Mouse (Mus musculus) MEL (cell line): ENCODE data around the gene Gm12695. TPM values are rescaled to one million over a fixed set of nuclear protein-coding genes. Genes with fewer than 3 reads are reported as not detected.

Experiments
- DNase-seq: peaks from one replicate; pipeline ENCODE4 v3.0.0; 2011; ENCODE audit warnings: low read depth, low spot score
- H3K27ac ChIP-seq: 2 replicates; pipeline ENCODE4 v1.5.1; 2012; ENCODE audit warnings: low read depth, mild to moderate bottlenecking, control low read depth, low read length, moderate library complexity; ENCODE audit not compliant: control insufficient read depth
- H3K27me3 ChIP-seq, 2 experiments: fragments of 150-350 bp in 1 of 2; sonication (generic) in 1 of 2; 2 replicates each; pipeline ENCODE4 v1.6.1; 2012; ENCODE audit warnings: low read length in 2 of 2, mild to moderate bottlenecking in 2 of 2, improper control_type of control experiment in 1 of 2, moderate library complexity in 1 of 2; ENCODE audit not compliant: insufficient read depth in 2 of 2, control insufficient read depth in 1 of 2
- H3K36me3 ChIP-seq, 2 experiments: 2 replicates each; pipeline ENCODE4 v1.6.1; 2012 to 2014; ENCODE audit warnings: low read length in 2 of 2, improper control_type of control experiment in 1 of 2, inconsistent platforms in 1 of 2, mild to moderate bottlenecking in 1 of 2; ENCODE audit not compliant: insufficient read depth in 2 of 2, control insufficient read depth in 1 of 2
- H3K4me1 ChIP-seq, 2 experiments: fragments of 150-350 bp in 1 of 2; sonication (generic) in 1 of 2; 2 replicates each; pipeline ENCODE4 v1.6.1; 2012; ENCODE audit warnings: low read length in 2 of 2, improper control_type of control experiment in 1 of 2, mild to moderate bottlenecking in 1 of 2; ENCODE audit not compliant: insufficient read depth in 2 of 2, control insufficient read depth in 1 of 2
- H3K4me3 ChIP-seq, 2 experiments: fragments of 150-350 bp in 1 of 2; sonication (generic) in 1 of 2; 2 replicates each; pipeline ENCODE4 v1.5.1; 2012; ENCODE audit warnings: low read depth in 2 of 2, low read length in 2 of 2, mild to moderate bottlenecking in 2 of 2, moderate library complexity in 2 of 2, control low read depth in 1 of 2, improper control_type of control experiment in 1 of 2; ENCODE audit not compliant: control insufficient read depth in 1 of 2, insufficient read depth in 1 of 2
- H3K79me2 ChIP-seq: 2 replicates; pipeline ENCODE4 v1.6.1; 2012; ENCODE audit warnings: mild to moderate bottlenecking, low read length, moderate library complexity; ENCODE audit not compliant: control insufficient read depth, poor library complexity, insufficient read depth
- H3K9ac ChIP-seq: 2 replicates; pipeline ENCODE4 v1.6.1; 2012; ENCODE audit warnings: low read depth, mild to moderate bottlenecking, control low read depth, low read length, moderate library complexity; ENCODE audit not compliant: control insufficient read depth, poor library complexity, severe bottlenecking
- H3K9me3 ChIP-seq: fragments of 150-350 bp; sonication (generic); replicated peaks from 2 replicates; pipeline ENCODE4 v1.6.1; 2012; ENCODE audit warnings: mild to moderate bottlenecking, low read length, improper control_type of control experiment, moderate library complexity; ENCODE audit not compliant: insufficient read depth
- BHLHE40 ChIP-seq: IDR thresholded peaks from 2 replicates; pipeline ENCODE4 v1.6.1; 2012; ENCODE audit warnings: low read depth, mild to moderate bottlenecking, inconsistent platforms, low read length, improper control_type of control experiment, borderline replicate concordance
- CTCF ChIP-seq, 3 experiments: IDR thresholded peaks in 2 of 3; conservative IDR thresholded peaks in 1 of 3; 2 replicates each; pipeline ENCODE4 v1.5.1; 2011 to 2012; ENCODE audit warnings: low read length in 3 of 3, low read depth in 2 of 3, mild to moderate bottlenecking in 2 of 3, improper control_type of control experiment in 1 of 3, inconsistent platforms in 1 of 3, mixed read lengths in 1 of 3, moderate library complexity in 1 of 3; ENCODE audit not compliant: control insufficient read depth in 1 of 3, insufficient read depth in 1 of 3, poor library complexity in 1 of 3, severe bottlenecking in 1 of 3
- E2F4 ChIP-seq: IDR thresholded peaks from 2 replicates; pipeline ENCODE4 v1.6.1; 2011; ENCODE audit warnings: low read depth, low read length, improper control_type of control experiment, borderline replicate concordance
- ETS1 ChIP-seq: IDR thresholded peaks from 2 replicates; pipeline ENCODE4 v1.6.1; 2012; ENCODE audit warnings: low read depth, mild to moderate bottlenecking, inconsistent platforms, low read length, improper control_type of control experiment, moderate library complexity
- GABPA ChIP-seq: IDR thresholded peaks from 2 replicates; pipeline ENCODE4 v1.6.1; 2012; ENCODE audit warnings: low read depth, mild to moderate bottlenecking, inconsistent platforms, low read length, improper control_type of control experiment, moderate library complexity
- GATA1 ChIP-seq: IDR thresholded peaks from 2 replicates; pipeline ENCODE4 v1.6.1; 2011; ENCODE audit warnings: low read depth, low read length, improper control_type of control experiment
- MAFK ChIP-seq: IDR thresholded peaks from 2 replicates; pipeline ENCODE4 v1.6.1; 2011; ENCODE audit warnings: low read depth, mild to moderate bottlenecking, low read length, improper control_type of control experiment, borderline replicate concordance
- MXI1 ChIP-seq: IDR thresholded peaks from 2 replicates; pipeline ENCODE4 v1.6.1; 2011; ENCODE audit warnings: mild to moderate bottlenecking, low read depth, low read length, improper control_type of control experiment
- MYB ChIP-seq: IDR thresholded peaks from 2 replicates; pipeline ENCODE4 v1.6.1; 2011; ENCODE audit warnings: mild to moderate bottlenecking, low read depth, low read length, improper control_type of control experiment
- NELFE ChIP-seq: IDR thresholded peaks from 2 replicates; pipeline ENCODE4 v1.6.1; 2011; ENCODE audit warnings: low read depth, low read length, improper control_type of control experiment
- POLR2A ChIP-seq, 2 experiments: IDR thresholded peaks; 2 replicates each; pipeline ENCODE4 v1.6.1; 2011 to 2012; ENCODE audit warnings: low read length in 2 of 2, mild to moderate bottlenecking in 2 of 2, control low read depth in 1 of 2, improper control_type of control experiment in 1 of 2, low read depth in 1 of 2, moderate library complexity in 1 of 2; ENCODE audit not compliant: control insufficient read depth in 1 of 2, insufficient read depth in 1 of 2, poor library complexity in 1 of 2
- POLR2AphosphoS2 ChIP-seq: IDR thresholded peaks from 2 replicates; pipeline ENCODE4 v1.6.1; 2011; ENCODE audit warnings: low read length, improper control_type of control experiment
- POLR2AphosphoS5 ChIP-seq: IDR thresholded peaks from 2 replicates; pipeline ENCODE4 v1.6.1; 2012; ENCODE audit warnings: low read depth, borderline replicate concordance, mild to moderate bottlenecking, inconsistent platforms, low read length, moderate library complexity, mixed read lengths
- RAD21 ChIP-seq: IDR thresholded peaks from 2 replicates; pipeline ENCODE4 v1.6.1; 2011; ENCODE audit warnings: mild to moderate bottlenecking, low read depth, low read length, improper control_type of control experiment
- RCOR1 ChIP-seq: IDR thresholded peaks from 2 replicates; pipeline ENCODE4 v1.6.1; 2012; ENCODE audit warnings: low read depth, mild to moderate bottlenecking, inconsistent platforms, low read length, improper control_type of control experiment
- SMC3 ChIP-seq: IDR thresholded peaks from 2 replicates; pipeline ENCODE4 v1.6.1; 2011; ENCODE audit warnings: low read depth, low read length, improper control_type of control experiment
- TBP ChIP-seq: IDR thresholded peaks from 2 replicates; pipeline ENCODE4 v1.8.0; 2011; ENCODE audit warnings: low read depth, low read length, improper control_type of control experiment
- TCF12 ChIP-seq: IDR thresholded peaks from 2 replicates; pipeline ENCODE4 v1.6.1; 2014; ENCODE audit warnings: low read depth, mild to moderate bottlenecking, inconsistent platforms, low read length, improper control_type of control experiment, moderate library complexity
- UBTF ChIP-seq: IDR thresholded peaks from 2 replicates; pipeline ENCODE4 v1.6.1; 2012; ENCODE audit warnings: low read depth, mild to moderate bottlenecking, inconsistent platforms, low read length, improper control_type of control experiment, moderate library complexity, borderline replicate concordance; ENCODE audit not compliant: insufficient read depth
- USF1 ChIP-seq: IDR thresholded peaks from 2 replicates; pipeline ENCODE4 v1.6.1; 2014; ENCODE audit warnings: low read depth, mild to moderate bottlenecking, inconsistent platforms, low read length, improper control_type of control experiment, moderate library complexity
- ZC3H11A ChIP-seq: IDR thresholded peaks from 2 replicates; pipeline ENCODE4 v1.6.1; 2012; ENCODE audit warnings: low read depth, mild to moderate bottlenecking, inconsistent platforms, low read length, improper control_type of control experiment
- polyA plus RNA-seq, 2 experiments: library from polyadenylated mRNA; stranded (reverse) in 1 of 2; unstranded in 1 of 2; fragments of >175 nt in 1 of 2; fragments of >200 nt in 1 of 2; gene quantifications; 2 replicates each; pipeline versions ENCODE4 v1.2.1 to v1.2.4; 2012; ENCODE audit warnings: low replicate concordance in 2 of 2, low read depth in 1 of 2; ENCODE audit not compliant: insufficient read length in 2 of 2, insufficient read depth in 1 of 2, missing spikeins in 1 of 2
- total RNA-seq: library from RNA; depleted of rRNA; stranded (reverse); fragments of 300-350 nt; gene quantifications from 2 replicates; pipeline ENCODE4 v1.2.3, GENCODE M21; 2012

Gm12695 gene
- total and polyA plus RNA-seq, 3 experiments: not detected

- H3K79me2 ChIP-seq: no peaks in the 10 kb centered on the region
- no peak overlapping the region for H3K4me3 ChIP-seq
- H3K36me3 ChIP-seq: no peaks in the 10 kb centered on the region
- H3K9me3 ChIP-seq: no peaks in the 10 kb centered on the region
- no peak overlapping the region for H3K9ac ChIP-seq
- H3K4me1 ChIP-seq: no peaks in the 10 kb centered on the region
- TF ChIP-seq CTCF (IDR thresholded peaks at IDR 0.05 in 2 of 3, conservative IDR thresholded peaks at IDR 0.05 in 1 of 3; ENCODE audit: control insufficient read depth in 1 of 3, insufficient read depth in 1 of 3, low read depth in 2 of 3, low read length in 3 of 3, poor library complexity in 1 of 3, severe bottlenecking in 1 of 3): no peak
- TF ChIP-seq, all 39 proteins: peak for 0
- Histone ChIP-seq H3K27me3 (no peaks in the 10 kb centered on the region), H3K27ac (no peak overlapping the region)
- DNase-seq: no peak
Measured at GRCm38 (mm10) chr4:96740472-96740871, 44.5 kb downstream of the Gm12695 start.

GRCm38 (mm10) chr4:96729256-96729655, 55.7 kb downstream of the Gm12695 start:
- no peak for TF ChIP-seq MYB
- no peak for TF ChIP-seq RAD21
- TF ChIP-seq SMC3: no peak
- no peak for TF ChIP-seq ETS1
- TF ChIP-seq TBP: no peak
- TF ChIP-seq MAFK: no peak
- TF ChIP-seq POLR2A (IDR thresholded peaks at IDR 0.05; ENCODE audit: control insufficient read depth in 1 of 2, insufficient read depth in 1 of 2, low read depth in 1 of 2, low read length in 2 of 2, poor library complexity in 1 of 2): no peak
- TF ChIP-seq NELFE: no peak
- no peak for TF ChIP-seq UBTF
- TF ChIP-seq CTCF (IDR thresholded peaks at IDR 0.05 in 2 of 3, conservative IDR thresholded peaks at IDR 0.05 in 1 of 3; ENCODE audit: control insufficient read depth in 1 of 3, insufficient read depth in 1 of 3, low read depth in 2 of 3, low read length in 3 of 3, poor library complexity in 1 of 3, severe bottlenecking in 1 of 3): no peak
- TF ChIP-seq POLR2AphosphoS5: no peak
- no peak for TF ChIP-seq USF1
- Histone ChIP-seq H3K9me3 (no peaks in the 10 kb centered on the region), H3K27me3 (no peaks in the 10 kb centered on the region), H3K4me1 (no peaks in the 10 kb centered on the region), H3K79me2 (no peaks in the 10 kb centered on the region), H3K4me3 (no peak overlapping the region), H3K27ac (no peak overlapping the region), H3K9ac (no peak overlapping the region), H3K36me3 (no peaks in the 10 kb centered on the region)
- DNase-seq: no peak

DNA sequence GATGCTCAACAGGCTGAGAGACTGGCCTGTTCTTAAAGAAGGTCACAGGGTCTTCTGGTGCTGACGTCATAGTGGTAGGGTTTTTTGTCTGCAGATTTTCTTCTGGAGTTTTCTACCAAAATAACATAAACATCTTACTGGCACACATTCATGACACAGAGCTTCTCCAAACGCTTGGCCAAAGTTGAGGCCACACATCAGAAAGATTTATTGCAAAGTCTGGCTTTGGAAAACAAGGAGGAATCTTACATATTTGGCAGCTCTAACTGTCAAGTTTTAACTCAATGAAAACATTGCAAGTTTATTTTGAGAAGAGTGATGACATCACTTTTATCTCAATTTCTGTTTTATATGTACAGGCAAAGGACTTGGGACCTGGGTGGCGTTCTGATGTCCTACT, 56.8 kb downstream of the Gm12695 start:
- Histone ChIP-seq H3K4me1 (no peaks in the 10 kb centered on the region), H3K4me3 (no peak overlapping the region), H3K27me3 (no peaks in the 10 kb centered on the region), H3K27ac (no peak overlapping the region), H3K9me3 (no peaks in the 10 kb centered on the region), H3K9ac (no peak overlapping the region), H3K79me2 (no peaks in the 10 kb centered on the region), H3K36me3 (no peaks in the 10 kb centered on the region)
- DNase-seq: no peak
- TF ChIP-seq RCOR1: no peak
- no peak for TF ChIP-seq TCF12
- TF ChIP-seq GABPA: no peak
- no peak for TF ChIP-seq MXI1
- TF ChIP-seq BHLHE40: no peak
- no peak for TF ChIP-seq E2F4
- no peak for TF ChIP-seq POLR2A (IDR thresholded peaks at IDR 0.05; ENCODE audit: control insufficient read depth in 1 of 2, insufficient read depth in 1 of 2, low read depth in 1 of 2, low read length in 2 of 2, poor library complexity in 1 of 2)
- no peak for TF ChIP-seq GATA1
- TF ChIP-seq POLR2AphosphoS2: no peak
- no peak for TF ChIP-seq RAD21
- TF ChIP-seq ZC3H11A: no peak
- TF ChIP-seq POLR2AphosphoS5: no peak
- TF ChIP-seq MAFK: no peak
